Mouse (Mus musculus): ENCODE measurements around the gene Taco1.

GRCm38 (mm10) chr11:106053921-106054320 is 11.9 kb upstream of the Taco1 start:
- TF ChIP-seq CTCF (IDR thresholded peaks at IDR 0.05; ENCODE audit: borderline replicate concordance, control insufficient read depth, extremely low read depth, insufficient read depth, low read length, poor library complexity) (no peak), POLR2A (IDR thresholded peaks at IDR 0.05; ENCODE audit: control insufficient read depth, extremely low read depth, insufficient read depth, low read length, poor library complexity) (no peak)
